Mouse (Mus musculus) liver, embryonic 14.5 days (tissue): ENCODE results near the gene Itpr1.

ENCODE experiments used
- CTCF ChIP-seq: IDR thresholded peaks from 2 replicates; pipeline ENCODE4 v1.5.1; 2016; ENCODE audit warnings: antibody characterized with exemption, low read depth, control low read depth
- EP300 ChIP-seq: IDR thresholded peaks from 2 replicates; pipeline ENCODE4 v1.6.1; 2016; ENCODE audit warnings: antibody characterized with exemption, low read depth

GRCm38 (mm10) chr6:108457516-108458181 lies 244.8 kb downstream of the Itpr1 start:
- TF ChIP-seq EP300 (no peak), CTCF (no peak)
